Mouse (Mus musculus) adrenal gland, adult 2 months (tissue): ENCODE measurements at regions not wholly inside any gene's neighbourhood (a gene's known extent, or its start where the extent isn't known, plus 50 kb on each side); places are given as distances from the start of the nearest gene placed in this dataset.

ENCODE experiments used
- DNase-seq: peaks from one replicate; pipeline ENCODE4 v3.0.0; 2021

- no peak for DNase-seq
Observed at GRCm38 (mm10) chr10:98474581-98474980, 439.6 kb upstream of the Atp2b1 start.

DNA sequence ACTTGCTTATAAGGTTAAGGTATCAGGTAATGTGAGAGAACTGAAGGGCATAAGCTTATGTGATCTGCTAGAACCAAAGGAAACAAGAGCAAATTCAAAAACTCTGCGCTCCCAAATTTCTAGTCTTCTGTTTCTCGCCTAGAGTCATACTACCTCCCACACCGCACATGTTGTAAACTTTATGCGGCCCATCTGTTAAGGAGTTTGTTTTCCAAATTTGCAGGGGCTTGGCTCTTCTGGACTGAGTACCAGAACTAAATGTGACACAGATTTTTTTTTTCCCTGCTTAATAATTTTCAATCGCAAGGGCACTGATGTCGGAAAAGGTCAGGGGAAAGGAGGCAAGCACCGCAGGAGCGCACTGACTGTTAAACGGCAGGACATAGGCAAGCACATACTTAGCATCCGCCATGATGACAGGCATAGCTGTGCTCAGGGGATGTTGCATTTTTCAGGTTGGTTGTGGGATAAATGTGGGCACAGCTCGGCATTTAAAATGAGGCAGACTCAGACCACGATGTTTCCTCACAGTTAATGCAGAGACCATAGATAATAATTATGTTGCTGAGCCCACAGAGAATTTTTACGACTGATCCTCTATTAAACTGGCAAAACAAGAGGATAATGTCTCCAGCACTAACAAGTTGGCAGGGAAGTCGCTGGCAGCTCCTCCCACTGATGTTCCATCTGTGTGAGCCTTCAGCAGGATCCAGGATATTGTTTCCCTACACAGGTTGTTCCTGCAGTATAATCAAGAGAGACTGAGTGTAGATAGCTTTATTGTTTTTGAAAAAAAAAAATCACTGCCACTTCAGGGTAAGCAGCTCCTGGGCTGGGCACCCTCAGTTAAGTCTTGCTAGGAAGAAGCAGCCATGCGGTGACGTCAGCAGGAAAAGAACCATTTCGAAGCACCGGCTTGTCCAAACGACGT is 428.2 kb upstream of the Atp2b1 start:
- DNase-seq: no peak

DNA sequence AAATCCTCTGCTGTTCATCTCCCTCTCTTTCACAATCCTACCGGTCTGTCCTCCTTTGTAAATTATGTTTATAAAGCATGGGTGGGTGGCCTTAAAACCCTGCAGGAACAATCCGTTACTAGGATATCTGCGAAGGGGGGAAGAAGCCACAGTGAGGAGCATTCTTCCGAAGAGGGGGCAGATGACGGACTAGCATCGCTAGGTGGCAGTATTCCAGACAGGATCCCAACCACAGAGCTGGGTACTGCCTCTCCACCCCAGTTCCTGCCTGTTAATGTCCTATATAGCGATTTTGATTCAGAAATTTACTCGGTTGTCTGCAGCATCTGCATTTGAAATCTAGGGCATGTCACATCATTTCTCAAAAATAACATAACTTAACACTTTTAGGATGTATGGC is 419.9 kb upstream of the Atp2b1 start:
- DNase-seq: peak; percentile 78

- peak; percentile 19 for DNase-seq
Observed at GRCm38 (mm10) chr10:98496254-98496653, 418.0 kb upstream of the Atp2b1 start.

DNA sequence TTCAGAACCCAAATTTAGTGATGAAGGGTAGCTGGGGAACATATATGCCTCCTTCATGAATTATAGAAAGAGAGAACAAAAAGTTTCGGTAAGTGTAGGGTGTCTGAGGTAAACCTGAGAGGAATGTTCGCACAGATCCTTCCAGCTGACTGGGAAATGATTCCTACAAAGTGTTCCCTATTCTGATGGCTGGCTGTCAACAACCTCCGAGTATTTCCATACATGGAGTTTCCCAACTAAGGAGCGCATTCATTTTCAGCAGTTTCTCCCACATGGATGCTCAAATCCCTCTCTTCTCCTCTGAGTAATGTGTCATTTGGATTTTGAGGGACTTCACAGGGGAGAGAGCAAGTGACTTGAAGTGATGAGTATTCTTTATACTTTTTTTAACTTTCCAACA is 413.9 kb upstream of the Atp2b1 start:
- no peak for DNase-seq

GRCm38 (mm10) chr10:98501566-98501965 is 412.6 kb upstream of the Atp2b1 start:
- no peak for DNase-seq

DNA sequence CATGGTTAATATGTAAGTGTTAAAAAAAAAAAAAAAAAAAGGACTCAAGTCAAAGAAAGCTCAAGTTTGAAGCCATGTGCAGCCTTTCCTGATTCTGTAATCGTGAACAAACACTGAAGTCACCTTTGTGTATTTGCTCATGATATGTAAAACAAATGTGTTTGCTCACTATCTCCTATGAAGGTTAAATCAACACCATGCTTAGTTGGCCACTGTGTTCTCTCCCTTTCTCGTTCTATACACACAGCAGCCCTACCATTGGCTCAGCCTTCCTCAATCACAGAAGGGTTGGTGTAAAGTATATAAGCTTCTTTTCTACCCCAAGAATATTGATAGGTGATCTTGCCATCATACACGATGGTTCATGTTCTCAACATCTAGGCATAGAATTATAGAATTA is 409.7 kb upstream of the Atp2b1 start:
- no peak for DNase-seq

GRCm38 (mm10) chr10:98508515-98509143 is 405.6 kb upstream of the Atp2b1 start:
- peak; percentile 80 for DNase-seq

- DNase-seq: no peak
Observed at GRCm38 (mm10) chr10:98514836-98515235, 399.4 kb upstream of the Atp2b1 start.

DNA sequence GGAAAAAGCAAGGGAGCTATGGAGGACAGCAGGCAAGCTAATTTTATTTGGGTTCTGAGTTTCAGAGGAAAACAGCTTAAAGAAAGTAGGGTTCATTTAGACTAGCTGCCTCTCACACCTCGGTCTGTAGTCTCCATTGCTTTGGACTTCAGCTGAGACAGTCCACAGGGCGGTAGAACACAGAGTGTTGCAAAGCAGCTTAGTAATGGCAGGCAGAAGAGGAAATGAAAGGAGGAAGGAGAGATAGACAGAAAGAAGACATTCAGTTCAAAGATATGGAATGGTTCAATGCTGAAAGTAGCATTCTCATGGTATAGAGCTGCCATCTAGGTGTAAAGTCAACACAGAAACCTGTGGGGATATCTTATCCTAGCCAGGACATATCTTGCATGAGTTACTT is 396.6 kb upstream of the Atp2b1 start:
- DNase-seq: no peak

DNA sequence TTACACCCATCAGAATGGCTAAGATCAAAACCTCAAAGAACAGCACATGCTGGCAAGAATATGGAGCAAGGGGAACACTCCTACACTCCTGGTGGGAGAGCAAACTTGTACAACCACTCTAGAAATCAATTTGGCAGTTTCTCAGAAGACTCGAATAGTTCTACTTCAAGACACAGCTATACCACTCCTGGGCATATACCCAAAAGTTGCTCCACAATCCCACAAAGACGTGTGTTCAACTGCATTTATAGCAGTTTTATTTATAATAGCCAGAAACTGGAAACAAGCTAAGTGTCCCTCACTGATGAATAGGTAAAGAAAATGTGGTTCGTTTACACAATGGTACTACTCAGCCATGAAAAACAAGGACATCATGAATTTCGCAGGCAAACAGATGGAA is 384.6 kb upstream of the Atp2b1 start:
- no peak for DNase-seq

- no peak for DNase-seq
Observed at GRCm38 (mm10) chr10:98531425-98531824, 382.8 kb upstream of the Atp2b1 start.

DNA sequence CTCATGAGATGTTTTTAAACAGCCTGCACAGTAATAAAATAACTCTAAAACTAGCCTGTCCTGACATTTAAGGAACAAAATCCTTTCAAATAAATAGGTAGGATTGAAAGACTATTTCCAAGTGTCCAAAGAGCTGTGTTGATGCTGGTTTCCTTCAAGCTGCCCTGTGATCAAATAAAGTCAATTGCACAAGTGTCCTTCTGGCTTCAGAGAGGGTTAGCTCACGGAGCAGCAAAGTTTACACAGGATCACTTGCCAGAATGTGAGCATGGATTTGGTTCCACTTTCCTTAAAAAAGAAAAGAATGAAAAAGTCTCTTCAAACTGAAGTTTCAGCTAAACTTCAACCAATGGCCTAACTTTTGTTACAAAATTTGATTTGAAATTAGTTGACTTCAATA is 375.5 kb upstream of the Atp2b1 start:
- DNase-seq: no peak

DNA sequence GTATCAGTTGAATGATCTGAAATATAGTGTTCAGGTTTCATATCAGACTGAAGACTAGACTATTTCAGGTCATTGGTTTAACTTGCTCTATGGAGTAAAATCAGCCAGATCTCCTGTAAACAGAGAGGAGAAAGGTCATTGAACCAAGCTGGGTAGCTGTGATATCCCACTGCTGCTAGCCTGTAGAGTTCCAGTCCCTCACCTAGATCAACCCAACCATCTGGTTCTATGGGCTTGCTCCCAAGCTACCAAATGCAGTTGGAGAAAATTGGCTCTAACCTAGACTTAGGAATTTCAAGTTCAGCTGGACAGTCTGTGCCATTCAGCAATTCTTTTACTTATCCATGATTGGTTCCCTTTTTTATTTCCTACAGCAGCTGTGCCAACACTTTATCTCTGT is 373.1 kb upstream of the Atp2b1 start:
- no peak for DNase-seq

- DNase-seq: no peak
Observed at GRCm38 (mm10) chr10:98542072-98542471, 372.1 kb upstream of the Atp2b1 start.

DNA sequence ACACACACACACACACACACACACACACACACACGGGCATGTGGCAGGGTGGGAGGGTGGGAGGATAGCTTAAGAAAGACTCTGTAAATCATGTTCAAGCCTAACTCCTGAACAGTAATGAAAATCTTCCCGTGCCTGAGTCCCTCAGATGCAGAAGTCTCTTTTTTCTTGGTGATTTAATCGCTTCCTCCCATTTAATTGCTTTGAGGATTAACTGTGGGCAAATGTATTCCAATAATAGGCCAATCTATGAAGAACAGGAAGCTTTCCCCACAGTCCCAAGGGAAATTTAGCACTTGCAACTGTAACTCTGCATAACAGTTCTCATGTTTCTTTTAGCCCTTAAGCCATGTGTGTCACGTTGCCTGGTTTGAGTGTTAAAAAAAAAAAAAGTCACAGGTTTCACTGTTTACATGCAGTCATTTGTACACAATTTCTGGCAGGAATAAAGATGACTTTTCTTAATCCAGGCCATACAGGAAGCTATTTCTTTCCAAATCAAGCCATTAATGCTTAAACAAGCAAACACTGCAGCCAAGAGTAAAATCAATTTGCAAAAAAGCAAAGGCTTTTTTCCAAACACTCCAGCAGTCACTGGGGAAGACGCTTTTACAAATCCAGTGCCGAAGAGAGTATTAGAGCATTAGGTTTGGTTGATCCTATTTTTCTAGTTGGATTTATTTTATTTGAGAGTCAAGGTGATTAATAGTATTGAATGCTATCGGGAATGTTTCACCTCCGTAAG is 370.8 kb upstream of the Atp2b1 start:
- no peak for DNase-seq

- no peak for DNase-seq
Observed at GRCm38 (mm10) chr10:98543998-98544349, 370.2 kb upstream of the Atp2b1 start.

GRCm38 (mm10) chr10:98554575-98554974 is 359.6 kb upstream of the Atp2b1 start:
- DNase-seq: no peak

DNA sequence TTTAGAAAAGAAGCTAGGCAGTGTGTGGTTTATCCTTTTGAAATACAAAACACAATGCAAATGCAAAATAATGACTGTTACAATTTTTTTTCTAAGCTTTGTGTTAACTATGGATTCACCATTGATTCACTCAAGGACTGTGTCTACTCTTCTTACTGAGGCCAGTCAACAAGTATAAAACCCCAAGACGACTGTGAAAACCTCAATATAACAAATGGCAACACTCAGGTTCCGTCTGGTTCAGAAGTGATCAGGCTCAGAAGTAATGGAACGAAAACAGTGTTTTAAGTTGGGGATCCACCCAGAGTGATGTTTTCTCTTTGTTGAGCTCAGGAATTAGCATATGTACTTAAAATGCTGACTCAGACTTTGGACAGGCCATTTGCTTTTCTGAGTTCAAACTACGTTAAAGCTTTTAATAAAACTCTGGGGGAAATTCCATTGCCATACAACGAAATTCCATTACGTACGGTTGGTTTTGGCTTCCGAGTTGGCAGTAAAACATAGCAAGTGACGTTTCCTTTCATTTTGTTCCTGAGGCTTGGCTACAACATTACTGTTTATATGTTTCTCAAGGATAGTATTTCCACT is 356.6 kb upstream of the Atp2b1 start:
- DNase-seq: no peak

DNA sequence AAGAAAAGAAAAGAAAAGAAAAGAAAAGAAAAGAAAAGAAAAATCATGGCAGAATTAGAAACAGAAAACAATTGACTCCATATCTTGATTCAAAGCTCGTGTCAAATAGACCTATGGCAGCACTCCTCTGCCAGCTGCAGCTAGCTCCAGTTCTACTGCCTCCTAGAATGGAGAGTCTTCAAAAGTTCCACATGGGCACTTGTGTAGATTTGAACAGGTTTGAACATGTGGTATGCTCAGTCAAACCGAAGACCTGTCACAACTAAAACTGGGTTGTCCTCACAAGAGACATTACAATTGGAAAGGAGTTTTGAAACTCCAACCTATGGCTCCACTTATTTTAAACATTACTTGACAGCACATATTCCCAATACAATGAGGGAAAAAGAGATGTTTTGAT is 355.6 kb upstream of the Atp2b1 start:
- no peak for DNase-seq

DNA sequence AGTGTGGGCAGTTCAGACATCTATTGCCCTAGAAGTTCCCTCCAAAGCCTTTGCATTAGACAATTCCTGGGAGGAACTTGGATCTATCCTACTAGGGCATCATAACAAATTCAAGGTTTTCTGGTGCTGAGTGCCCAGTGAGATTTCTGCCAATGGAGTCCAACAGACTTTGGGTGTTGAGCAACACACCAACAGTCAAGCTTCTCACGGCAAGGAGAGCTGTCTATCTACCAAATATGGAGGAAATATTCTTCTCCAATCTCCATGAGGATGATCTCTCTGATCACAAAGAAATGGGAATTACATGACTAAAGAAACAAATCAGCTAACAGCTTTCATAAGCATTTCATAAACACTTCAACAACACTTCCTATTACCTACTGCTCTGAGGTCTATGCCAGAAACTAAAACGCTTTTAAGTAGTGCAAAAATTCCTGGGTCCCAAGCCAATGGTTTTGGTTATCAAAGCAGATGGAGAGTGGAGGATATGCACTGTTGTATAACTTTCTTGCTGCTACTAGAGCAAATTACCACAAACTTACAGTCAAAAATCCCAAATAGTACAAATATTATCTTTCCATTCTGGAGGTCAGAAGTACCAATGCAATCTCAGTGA is 351.8 kb upstream of the Atp2b1 start:
- DNase-seq: no peak
